ENCODE assay signal across 17 mouse cellular contexts in the genomic region with DNA sequence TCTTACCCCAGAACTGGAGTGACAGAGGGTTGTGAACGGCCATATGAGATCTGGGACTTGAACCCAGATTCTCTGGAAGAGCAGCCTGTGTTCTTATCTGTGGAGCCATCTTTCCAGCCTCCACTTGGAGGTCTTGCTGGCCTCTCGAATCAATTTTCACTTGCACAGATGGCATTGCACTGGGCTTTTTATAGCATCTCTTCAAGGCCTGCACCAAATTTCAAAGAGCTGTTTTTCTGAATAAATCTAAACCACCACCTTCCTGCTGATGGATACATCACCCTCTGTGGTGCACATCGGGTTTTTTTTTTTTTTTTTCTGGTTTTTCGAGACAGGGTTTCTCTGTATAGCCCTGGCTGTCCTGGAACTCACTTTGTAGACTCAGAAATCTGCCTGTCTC. TPM values are rescaled to one million over a fixed set of nuclear protein-coding genes. Genes with fewer than 3 reads are reported as not detected.
A peak's percentile ranks its signal among the peaks of the same experiment; 100 is the strongest.
DNase-seq lines count a peak whose midpoint lies in the region; ATAC-seq and TF ChIP-seq lines count a peak whose summit lies in the region.
"Had no signal": no experiment of that assay in that cellular context is flagged by ENCODE, and none has a peak within 500 bp of the region (broad histone marks: within the 10 kb centered on the region; RNA-seq: fewer than 3 reads in every experiment).

No protein-coding gene starts in this region.

- peaks cover 5% of the 10 kb centered on the region; the same call in 1 of the 2 replicates for H3K79me2 ChIP-seq in liver, adult 2 months (ENCODE audit: control insufficient read depth, insufficient read depth, low read length)

- H3K4me1 ChIP-seq in liver, adult 2 months (ENCODE audit: control insufficient read depth, insufficient read depth, low read length): peaks cover 6% of the 10 kb centered on the region
- H3K4me1 ChIP-seq in hindbrain, embryonic 12.5 days: 0 out of 2 replicates have a peak, but pooled peaks cover 9% of the 10 kb centered on the region
- H3K4me1 ChIP-seq: embryonic facial prominence, embryonic 12.5 days had no signal

- no peaks in the 10 kb centered on the region for H3K27me3 ChIP-seq in liver, adult 2 months (ENCODE audit: control insufficient read depth, insufficient read depth, low read length)
- H3K27me3 ChIP-seq in hindbrain, embryonic 12.5 days: peaks cover 12% of the 10 kb centered on the region; the same call in 1 of the 2 replicates

- DNase-seq in frontal cortex, postnatal 14 days (ENCODE audit: low spot score in 2 of 2): no peak
- no peak for DNase-seq in liver, adult 2 months (ENCODE audit: extremely low read depth, low read depth, low spot score)
- no peak for DNase-seq in liver
- DNase-seq in brain, adult 2 months (ENCODE audit: low read depth, low spot score): peak; percentile 71
- DNase-seq in telencephalon, adult 2 months (ENCODE audit: low read depth, low spot score): peak; percentile 35
- DNase-seq: adrenal gland, postnatal 25 days; cerebellum, adult 11-12 months had no signal

- no peak overlapping the region for H3K4me3 ChIP-seq in liver, adult 2 months (ENCODE audit: insufficient read depth, low read depth, low read length)
- no peak overlapping the region for H3K4me3 ChIP-seq in hindbrain, embryonic 12.5 days
- H3K4me3 ChIP-seq: embryonic facial prominence, embryonic 12.5 days had no signal

- peak; percentile 72 for ATAC-seq in frontal cortex, adult (ENCODE audit: low TSS enrichment)
- no peak for ATAC-seq in hindbrain, embryonic 12.5 days (ENCODE audit: low FRiP score)
- ATAC-seq: forebrain, embryonic 14.5 days; forebrain, embryonic 16.5 days had no signal

- H3K36me3 ChIP-seq in liver, adult 2 months (ENCODE audit: control insufficient read depth, insufficient read depth, low read length): peaks cover 23% of the 10 kb centered on the region
- no peaks in the 10 kb centered on the region for H3K36me3 ChIP-seq in hindbrain, embryonic 12.5 days

- H3K27ac ChIP-seq in liver, adult 2 months (replicated peaks; ENCODE audit: insufficient read depth, low read depth, low read length): peak overlapping the region; percentile 90
- no peak overlapping the region for H3K27ac ChIP-seq in hindbrain, embryonic 12.5 days
- H3K27ac ChIP-seq: embryonic facial prominence, embryonic 10.5 days; embryonic facial prominence, embryonic 12.5 days had no signal

- TF ChIP-seq POLR2A in liver, adult 2 months (IDR thresholded peaks at IDR 0.05; ENCODE audit: extremely low read depth, insufficient read depth, low read length): no peak

- no peaks in the 10 kb centered on the region for H3K9me3 ChIP-seq in hindbrain, embryonic 12.5 days (replicated peaks)
- H3K9me3 ChIP-seq: embryonic facial prominence, embryonic 10.5 days; embryonic facial prominence, embryonic 12.5 days had no signal

- TF ChIP-seq CTCF in liver, adult 2 months (IDR thresholded peaks at IDR 0.05; ENCODE audit: low read depth, low read length): no peak

- WGBS in liver, adult 2 months: 61% methylated on average over 4 of the region's 4 CpGs
- WGBS in hindbrain, embryonic 12.5 days: 88% methylated on average over 4 of the region's 4 CpGs

- H3K4me2 ChIP-seq in hindbrain, embryonic 12.5 days (replicated peaks): no peak overlapping the region
- H3K4me2 ChIP-seq: embryonic facial prominence, embryonic 12.5 days had no signal

- 0 out of 2 replicates have a peak overlapping the region, but pooled peaks have one; percentile 6 for H3K9ac ChIP-seq in liver, adult 2 months (ENCODE audit: low read depth, low read length)
- H3K9ac ChIP-seq in hindbrain, embryonic 12.5 days: no peak overlapping the region
- H3K9ac ChIP-seq: embryonic facial prominence, embryonic 12.5 days had no signal

RNA-seq across cellular contexts. Expression of a gene that starts 1.6 kb away (rescaled TPM):
- 141 and 149 TPM in 2 replicates for total RNA-seq in liver, adult 2 months (2014; rRNA removed)
- 203 and 264 TPM in 2 replicates for polyA plus RNA-seq in liver, adult 2 months (2012; rRNA removed)
- 17.0 and 18.8 TPM in 2 replicates for polyA plus RNA-seq in hindbrain, embryonic 12.5 days (2016; fragmentation: Nextera tagmentation; extraction: Ambion mirVana)
- total RNA-seq: MEL had no signal

RNA-seq across cellular contexts. Expression of a gene that starts 22.1 kb away (rescaled TPM):
- 2,678 and 3,000 TPM in 2 replicates for total RNA-seq in liver, adult 2 months (2014; rRNA removed)
- polyA plus RNA-seq in liver, adult 2 months (2012; rRNA removed): 1,138 and 1,579 TPM in 2 replicates
- polyA plus RNA-seq in hindbrain, embryonic 12.5 days (2016; fragmentation: Nextera tagmentation; extraction: Ambion mirVana): 190 and 202 TPM in 2 replicates

RNA-seq across cellular contexts. Expression of a gene that starts 51.0 kb away (rescaled TPM):
- 5.9 and 7.1 TPM in 2 replicates for total RNA-seq in liver, adult 2 months (2014; rRNA removed)
- 3.0 and 6.7 TPM in 2 replicates for polyA plus RNA-seq in liver, adult 2 months (2012; rRNA removed)
- polyA plus RNA-seq in hindbrain, embryonic 12.5 days (2016; fragmentation: Nextera tagmentation; extraction: Ambion mirVana): not detected in 2 replicates
- total RNA-seq: MEL had no signal
- polyA plus RNA-seq: cerebellum, adult 2 months; cortical plate, adult 2 months; embryonic facial prominence, embryonic 10.5 days; forebrain, embryonic 11.5 days; forebrain, embryonic 14.5 days; forebrain, embryonic 16.5 days had no signal

Comparison
In these comparisons a context has a peak if more than half of its experiments do, and no peak if none do; other contexts are left out.
1. DNase-seq: peak in brain, adult 2 months (single experiment) and telencephalon, adult 2 months (single experiment); none in frontal cortex, postnatal 14 days (0 of 2), liver, adult 2 months (single experiment) and liver (single experiment).
2. RNA of a gene that starts 1.6 kb away (polyA plus RNA-seq): 203 to 264 TPM in liver, adult 2 months; 17.0 to 18.8 TPM in hindbrain, embryonic 12.5 days; every median in the first group is over 10 times any median in the second.